Mouse (Mus musculus) natural killer cell, adult 2 months (primary cell): ENCODE measurements around the gene Ccdc62.

Experiments
- DNase-seq, 2 experiments: peaks; one replicate each; pipeline ENCODE4 v3.0.0; 2022; ENCODE audit warnings: low spot score in 2 of 2

The Ccdc62 gene

DNA sequence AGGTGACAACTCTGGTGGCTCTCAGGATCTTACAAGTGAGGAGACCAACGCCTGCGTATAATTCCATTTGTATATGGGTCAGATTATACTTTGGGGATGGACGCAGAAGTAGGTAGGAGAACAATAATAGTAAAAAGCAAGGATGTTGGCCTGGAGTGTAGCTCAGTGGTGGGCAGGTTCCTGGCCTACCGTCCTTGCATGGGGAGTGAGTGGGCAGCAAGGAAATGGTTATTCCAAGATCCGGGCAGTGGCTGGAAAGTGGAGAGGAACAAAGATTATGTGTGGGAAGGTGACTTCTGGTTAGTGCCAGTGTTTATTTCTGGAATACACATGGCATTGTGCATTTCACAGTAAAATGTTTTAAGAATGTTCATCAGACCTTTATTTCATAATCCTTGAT lies 5.5 kb downstream of the Ccdc62 start:
- DNase-seq = no peak

- DNase-seq = no peak
Observed at GRCm38 (mm10) chr5:123938479-123938878, 8.0 kb downstream of the Ccdc62 start.

GRCm38 (mm10) chr5:123946546-123946945 lies 16.1 kb downstream of the Ccdc62 start:
- DNase-seq = no peak

DNA sequence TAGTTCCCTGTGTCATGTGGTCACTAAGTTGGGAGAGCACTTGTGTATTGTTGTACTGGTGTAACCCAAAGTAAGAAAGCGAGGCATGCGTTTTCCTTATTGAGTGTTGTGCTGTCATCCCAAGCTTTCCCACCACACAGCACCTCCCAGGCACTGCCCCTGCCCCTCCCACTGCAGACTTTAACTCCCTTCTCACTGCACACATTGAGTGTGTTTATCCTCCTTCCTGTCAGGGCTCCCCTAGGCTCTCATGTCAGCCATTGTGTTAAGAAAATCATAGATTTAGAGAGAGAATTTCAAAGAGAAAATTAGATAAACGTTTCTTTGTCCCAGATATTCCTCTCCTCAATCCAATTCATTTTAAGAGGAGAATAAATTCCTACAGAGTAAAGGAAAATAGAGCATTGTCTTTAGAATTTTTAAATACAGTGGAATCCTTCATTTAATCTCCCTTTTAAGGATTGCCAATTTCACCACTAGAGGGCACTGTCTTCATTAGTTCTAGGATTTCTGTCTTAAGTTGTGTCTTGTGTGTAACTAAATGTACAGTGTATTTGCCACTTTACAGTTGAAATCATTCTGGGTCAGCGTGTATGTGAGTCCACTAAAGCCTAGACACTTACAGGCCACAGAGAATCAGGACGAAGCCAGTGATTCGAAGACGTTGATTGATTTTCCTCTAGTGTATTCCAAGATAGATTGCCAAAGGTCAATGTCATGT lies 16.7 kb downstream of the Ccdc62 start:
- peak; percentile 27 to 29 for DNase-seq

DNA sequence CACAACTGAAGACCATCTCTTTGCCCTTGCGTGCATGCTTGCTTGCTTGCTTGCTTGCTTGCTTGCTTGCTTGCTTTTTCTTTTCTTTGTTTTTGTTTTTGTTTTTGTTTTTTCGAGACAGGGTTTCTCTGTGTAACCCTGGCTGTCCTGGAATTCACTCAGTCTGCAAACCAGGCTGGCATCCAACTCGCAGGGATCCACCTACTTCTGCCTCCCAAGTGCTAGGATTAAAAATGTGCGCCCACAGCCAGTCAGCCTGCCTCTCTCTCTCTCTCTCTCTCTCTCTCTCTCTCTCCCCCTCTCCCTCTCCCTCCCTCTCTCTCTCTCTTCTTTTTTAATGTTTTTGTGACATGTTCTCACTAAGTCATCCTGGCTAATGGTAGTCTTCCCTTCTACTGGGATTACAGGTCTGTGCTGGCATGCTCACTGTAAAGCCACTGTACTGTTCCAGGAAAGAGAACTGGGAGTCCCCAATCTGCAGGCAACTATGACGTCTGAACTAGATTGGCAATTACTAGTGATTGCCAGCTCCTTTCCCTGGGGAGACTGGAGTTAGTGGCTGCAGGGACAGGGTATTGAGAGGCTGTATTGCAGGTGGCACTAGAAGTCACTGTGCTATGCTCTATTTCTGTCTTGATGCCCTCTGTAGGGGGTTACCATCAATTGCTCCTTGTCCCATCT lies 22.0 kb downstream of the Ccdc62 start:
- DNase-seq = no peak

- DNase-seq = no peak
Observed at GRCm38 (mm10) chr5:123957213-123957612, 26.7 kb downstream of the Ccdc62 start.

- DNase-seq = no peak
Observed at GRCm38 (mm10) chr5:123959018-123959417, 28.5 kb downstream of the Ccdc62 start.

DNA sequence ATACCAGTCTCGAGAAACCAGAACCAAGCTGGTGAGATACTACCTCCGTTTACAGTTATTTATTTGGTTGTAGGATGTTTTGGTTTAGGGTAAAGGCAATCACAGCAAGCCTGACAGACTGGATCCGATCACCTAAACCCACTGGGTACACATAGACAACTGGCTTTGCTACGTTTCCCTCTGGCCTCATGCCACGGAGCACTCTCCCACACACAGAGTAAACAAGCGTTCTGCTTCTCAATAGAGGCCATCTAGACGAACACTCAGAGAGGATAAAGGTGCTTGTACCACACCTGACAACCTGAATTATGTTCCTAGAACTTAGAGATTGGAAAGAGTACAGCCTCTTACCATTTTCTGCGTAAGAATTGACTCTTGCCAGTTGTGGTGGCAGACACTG lies 29.6 kb downstream of the Ccdc62 start:
- DNase-seq = no peak

DNA sequence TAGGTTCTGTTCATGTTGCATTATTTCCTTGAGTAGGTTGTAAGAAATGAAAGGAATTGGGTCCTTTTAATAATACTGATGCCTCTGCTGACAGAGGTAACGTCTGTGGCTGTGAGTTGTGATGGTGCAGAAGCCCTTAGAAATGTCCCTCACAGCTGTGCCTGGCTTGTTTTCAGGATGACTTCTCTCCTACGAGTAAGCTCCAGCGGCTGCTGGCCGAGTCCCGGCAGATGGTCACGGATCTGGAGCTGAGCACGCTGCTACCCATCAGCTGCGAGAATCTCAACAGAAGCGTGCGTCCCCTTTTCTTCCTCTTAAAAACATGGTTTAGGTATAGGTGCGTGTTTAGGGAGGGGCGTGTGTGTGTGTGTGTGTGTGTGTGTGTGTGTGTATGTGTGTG lies 30.6 kb downstream of the Ccdc62 start:
- no peak for DNase-seq

DNA sequence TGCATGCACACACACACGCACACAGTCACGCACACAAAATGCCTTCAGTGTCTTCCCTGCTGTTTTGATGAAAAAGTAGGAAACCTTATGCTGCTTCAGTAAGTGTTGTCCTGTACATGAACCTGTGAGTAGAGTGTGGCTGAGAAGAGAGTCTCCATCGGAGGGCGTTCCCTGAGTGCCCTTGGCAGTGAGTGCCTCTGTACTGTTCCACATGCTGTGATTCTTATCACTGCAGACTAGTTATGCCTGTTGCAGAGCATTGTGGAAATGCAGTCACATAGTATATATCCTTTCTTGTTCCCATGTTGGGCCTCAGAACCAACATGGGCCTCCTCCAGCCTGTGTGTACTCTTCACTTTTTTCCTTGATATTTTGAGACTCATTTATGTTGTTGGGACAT lies 33.7 kb downstream of the Ccdc62 start:
- DNase-seq = no peak

- DNase-seq = no peak
Observed at GRCm38 (mm10) chr5:123966759-123967158, 36.3 kb downstream of the Ccdc62 start.

GRCm38 (mm10) chr5:123968468-123968867 lies 38.0 kb downstream of the Ccdc62 start:
- no peak for DNase-seq

- no peak for DNase-seq
Observed at GRCm38 (mm10) chr5:123969216-123969615, 38.7 kb downstream of the Ccdc62 start.

- DNase-seq = no peak
Observed at GRCm38 (mm10) chr5:123970576-123970975, 40.1 kb downstream of the Ccdc62 start.

- no peak for DNase-seq
Observed at GRCm38 (mm10) chr5:123972453-123972852, 42.0 kb downstream of the Ccdc62 start.

DNA sequence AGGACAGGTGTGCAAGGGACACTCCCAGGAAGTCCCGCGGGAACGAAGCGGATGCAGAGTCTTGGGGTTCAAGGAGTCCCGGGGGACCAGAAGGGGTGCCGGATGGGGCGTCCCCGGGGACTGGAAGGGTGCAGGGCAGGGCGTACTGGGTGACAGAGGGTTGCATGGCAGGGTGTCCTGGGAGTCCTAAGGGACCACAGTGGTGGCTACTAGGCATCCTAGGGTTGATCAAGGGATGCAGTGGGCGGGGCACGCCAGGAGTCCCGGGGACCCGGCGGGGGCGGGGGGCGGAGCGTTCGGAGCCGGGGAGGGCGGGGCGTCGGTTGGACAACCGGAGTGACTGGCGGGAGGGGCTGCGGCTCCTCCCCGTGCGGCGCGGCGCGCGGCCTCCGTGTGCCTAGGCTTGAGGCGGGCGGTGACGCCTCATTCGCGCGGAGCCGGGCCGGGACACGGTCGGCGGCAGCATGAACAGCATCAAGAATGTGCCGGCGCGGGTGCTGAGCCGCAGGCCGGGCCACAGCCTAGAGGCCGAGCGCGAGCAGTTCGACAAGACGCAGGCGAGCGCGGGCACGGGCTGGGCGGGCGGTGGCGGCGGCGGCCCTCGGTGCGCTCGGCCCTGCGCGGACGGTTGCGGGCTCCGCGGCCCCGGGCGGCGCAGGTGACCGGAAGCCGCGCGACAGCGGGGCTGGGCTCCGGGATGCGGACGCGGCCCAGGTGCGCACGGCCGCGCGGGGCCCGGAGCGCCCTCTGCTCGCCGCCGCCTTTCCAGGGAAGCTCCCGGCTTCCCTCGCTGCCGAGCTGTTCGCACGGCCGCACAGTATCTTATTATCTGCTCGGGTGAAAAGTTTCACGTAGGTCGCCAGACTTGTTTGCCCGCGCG lies 43.1 kb downstream of the Ccdc62 start, which contains the start of gene Hip1r:
Hip1r (plus strand) TSS at position 330 of the 880 bp plus-strand sequence.
- peak; percentile 68 to 86 for DNase-seq

DNA sequence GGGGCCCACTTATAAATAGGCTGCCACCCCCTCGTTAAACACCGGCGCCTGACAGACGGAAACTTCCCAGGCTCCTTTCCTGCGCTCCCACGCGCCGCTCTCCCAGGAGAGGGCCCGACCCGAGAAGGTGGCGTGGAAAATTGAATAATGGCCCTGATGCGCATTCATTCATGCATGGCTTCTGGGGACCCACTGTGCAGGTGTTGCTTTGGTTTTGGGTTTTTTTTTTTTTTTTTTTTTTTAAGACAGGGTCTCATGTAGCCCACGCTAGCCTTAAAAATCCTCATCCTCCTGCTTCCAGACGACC lies 43.7 kb downstream of the Ccdc62 start:
- peak in 1 of 2 experiments; percentile 27 for DNase-seq

DNA sequence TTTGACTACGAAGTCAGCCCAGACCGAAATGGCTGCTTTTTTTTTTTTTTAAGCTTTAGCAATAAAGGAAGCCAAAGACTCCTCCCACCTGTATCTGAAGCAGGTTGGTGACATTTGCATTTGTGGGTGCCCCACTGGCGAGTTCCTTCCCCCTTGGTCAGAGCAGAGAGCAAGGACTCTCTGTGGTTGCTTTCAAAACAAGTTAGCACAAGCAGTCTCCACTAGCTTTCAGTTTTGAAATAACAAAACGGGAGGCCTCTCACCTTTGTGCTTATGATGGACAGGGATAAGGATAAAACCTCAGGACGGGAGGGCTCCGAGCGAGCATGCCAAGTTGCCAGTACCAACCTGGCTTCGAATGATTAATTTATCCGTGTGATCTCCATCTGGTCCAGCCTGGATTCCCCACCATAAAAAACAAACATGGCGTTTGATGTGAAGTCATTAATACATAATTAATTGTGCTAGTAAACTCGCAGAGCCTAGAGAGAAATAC lies 44.2 kb downstream of the Ccdc62 start:
- peak; percentile 85 for DNase-seq

DNA sequence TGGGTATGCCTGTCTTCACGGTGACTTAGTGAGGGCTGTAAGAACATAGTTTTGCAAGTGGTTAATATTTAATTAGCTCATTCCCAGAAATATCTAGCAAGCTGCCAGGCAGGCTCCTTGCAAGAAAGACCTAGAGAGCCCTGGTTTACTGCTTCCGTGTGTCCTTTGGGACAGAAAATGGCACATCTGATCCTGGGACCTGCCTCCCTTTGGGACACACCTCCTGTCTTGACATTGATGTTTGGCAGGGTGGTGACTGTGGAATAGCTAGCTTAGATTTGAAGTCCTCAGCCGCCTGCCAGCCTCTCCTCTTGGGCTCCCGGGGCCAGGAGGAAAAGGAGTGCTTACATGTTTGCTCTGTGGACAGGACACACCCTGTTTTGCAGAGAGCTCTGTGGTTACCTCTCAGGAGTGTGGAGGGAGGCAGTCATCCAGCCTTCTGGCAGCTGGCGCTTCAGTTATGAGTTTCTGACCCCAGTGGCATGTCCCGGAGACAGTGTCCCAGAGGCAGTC lies 45.2 kb downstream of the Ccdc62 start:
- DNase-seq = no peak

GRCm38 (mm10) chr5:123977231-123977630 lies 46.8 kb downstream of the Ccdc62 start:
- no peak for DNase-seq

DNA sequence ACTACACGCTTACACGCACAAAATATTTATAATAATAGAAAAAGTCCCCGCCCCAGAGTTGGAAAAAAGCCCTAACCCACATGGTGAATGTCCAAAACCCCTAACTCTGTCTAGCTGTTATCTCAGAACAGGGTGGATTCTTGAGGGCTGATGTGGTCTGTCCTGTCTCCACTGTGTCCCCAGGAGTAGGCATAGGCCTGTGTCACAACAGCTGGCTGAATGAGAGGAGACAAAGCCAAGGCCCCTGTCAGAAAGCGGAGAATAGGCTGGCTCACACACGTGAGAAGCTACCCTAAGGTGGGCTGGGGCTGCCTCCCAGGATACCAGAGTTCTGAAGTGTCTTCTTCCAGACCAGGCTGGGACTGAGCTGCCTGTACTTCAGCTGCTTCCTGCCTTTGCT lies 47.7 kb downstream of the Ccdc62 start:
- no peak for DNase-seq
